Mouse (Mus musculus): ENCODE data around the gene Scn5a. TPM values are rescaled to one million over a fixed set of nuclear protein-coding genes. Genes with fewer than 3 reads are reported as not detected.

Gene Scn5a
- polyA plus RNA-seq, 1 experiment from 2014 or later, result 0.22 TPM

DNA sequence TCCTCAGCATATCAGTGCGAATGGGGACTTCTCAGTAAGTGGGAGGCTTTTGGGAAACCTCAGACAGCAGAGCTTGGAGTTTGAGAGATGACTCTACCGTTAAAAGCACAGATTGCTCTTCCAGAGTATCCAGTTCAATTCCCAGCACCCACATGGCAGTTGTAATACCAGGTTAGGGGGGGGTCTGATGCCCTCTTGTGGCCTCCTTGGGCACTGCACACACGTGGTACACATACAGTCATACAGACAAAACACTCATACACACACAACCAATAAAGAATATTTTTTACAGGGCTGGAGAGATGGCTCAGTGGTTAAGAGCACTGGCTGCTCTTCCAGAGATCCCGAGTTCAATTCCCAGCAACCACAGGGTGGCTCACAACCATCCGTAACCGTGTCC, 54.3 kb downstream of the Scn5a start:
- Histone ChIP-seq H3K9ac (ENCODE audit: low read depth, low read length) (no peak overlapping the region), H3K4me3 (ENCODE audit: low read depth, low read length) (no peak overlapping the region), H3K9me3 (ENCODE audit: control insufficient read depth, low read length) (no peaks in the 10 kb centered on the region), H3K27ac (ENCODE audit: low read depth, low read length) (no peak overlapping the region), H3K27me3 (ENCODE audit: control insufficient read depth, insufficient read depth, low read length) (no peaks in the 10 kb centered on the region), H3K4me1 (replicated peaks; ENCODE audit: control insufficient read depth, insufficient read depth, low read length) (no peaks in the 10 kb centered on the region), H3K36me3 (ENCODE audit: control insufficient read depth, insufficient read depth, low read length) (no peaks in the 10 kb centered on the region), H3K4me2 (replicated peaks; ENCODE audit: low read depth, low read length) (no peak overlapping the region)
- DNase-seq (ENCODE audit: low spot score), result no peak
- ATAC-seq (ENCODE audit: low FRiP score), result no peak
- 92% methylated on average over 6 of the region's 6 CpGs for WGBS

- H3K27ac ChIP-seq (ENCODE audit: low read depth, low read length), result no peak overlapping the region
- H3K9me3 ChIP-seq (ENCODE audit: control insufficient read depth, low read length), result no peaks in the 10 kb centered on the region
- H3K27me3 ChIP-seq (ENCODE audit: control insufficient read depth, insufficient read depth, low read length), result no peaks in the 10 kb centered on the region
- no peak overlapping the region for H3K4me3 ChIP-seq (ENCODE audit: low read depth, low read length)
- H3K36me3 ChIP-seq (ENCODE audit: control insufficient read depth, insufficient read depth, low read length), result no peaks in the 10 kb centered on the region
- H3K9ac ChIP-seq (ENCODE audit: low read depth, low read length), result no peak overlapping the region
- H3K4me2 ChIP-seq (replicated peaks; ENCODE audit: low read depth, low read length), result no peak overlapping the region
- no peaks in the 10 kb centered on the region for H3K4me1 ChIP-seq (replicated peaks; ENCODE audit: control insufficient read depth, insufficient read depth, low read length)
- no peak for ATAC-seq (ENCODE audit: low FRiP score)
- DNase-seq (ENCODE audit: low spot score), result no peak
- 92% methylated on average over 8 of the region's 8 CpGs for WGBS
These were observed 55.5 kb downstream of the Scn5a start for GRCm38 (mm10) chr9:119523301-119523700.

- Histone ChIP-seq H3K4me2 (replicated peaks; ENCODE audit: low read depth, low read length) (no peak overlapping the region), H3K9me3 (ENCODE audit: control insufficient read depth, low read length) (no peaks in the 10 kb centered on the region), H3K4me3 (ENCODE audit: low read depth, low read length) (no peak overlapping the region), H3K9ac (ENCODE audit: low read depth, low read length) (no peak overlapping the region), H3K27ac (ENCODE audit: low read depth, low read length) (no peak overlapping the region), H3K27me3 (ENCODE audit: control insufficient read depth, insufficient read depth, low read length) (no peaks in the 10 kb centered on the region), H3K36me3 (ENCODE audit: control insufficient read depth, insufficient read depth, low read length) (no peaks in the 10 kb centered on the region), H3K4me1 (replicated peaks; ENCODE audit: control insufficient read depth, insufficient read depth, low read length) (no peaks in the 10 kb centered on the region)
- 62% methylated on average over 23 of the region's 23 CpGs for WGBS
- no peak for ATAC-seq (ENCODE audit: low FRiP score)
- no peak for DNase-seq (ENCODE audit: low spot score)
These were observed 59.7 kb downstream of the Scn5a start for GRCm38 (mm10) chr9:119519116-119519515.

DNA sequence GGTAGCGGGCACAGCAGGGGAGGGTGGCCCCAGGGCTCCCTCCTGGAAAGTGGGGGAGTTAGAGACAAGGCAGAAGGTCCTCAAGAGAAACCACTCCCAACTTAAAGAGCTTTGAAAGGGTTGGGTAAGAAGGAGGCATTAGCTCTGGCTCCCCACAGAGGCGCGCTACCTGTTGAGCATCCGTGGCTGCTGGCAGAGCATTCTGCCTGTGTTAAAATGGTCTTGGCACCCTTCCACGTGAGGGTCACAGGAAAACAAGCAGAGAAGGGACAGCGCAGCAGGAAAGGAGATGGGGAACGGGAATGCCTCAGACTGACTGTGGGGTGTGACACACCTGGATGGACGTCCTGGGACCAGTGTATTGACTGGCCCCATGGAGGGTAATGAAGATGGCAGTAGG, 60.6 kb downstream of the Scn5a start:
- H3K4me1 ChIP-seq (replicated peaks; ENCODE audit: control insufficient read depth, insufficient read depth, low read length), result no peaks in the 10 kb centered on the region
- H3K9ac ChIP-seq (ENCODE audit: low read depth, low read length), result no peak overlapping the region
- ATAC-seq (ENCODE audit: low FRiP score) (no peak), DNase-seq (ENCODE audit: low spot score) (no peak)
- H3K36me3 ChIP-seq (ENCODE audit: control insufficient read depth, insufficient read depth, low read length), result no peaks in the 10 kb centered on the region
- no peak overlapping the region for H3K4me3 ChIP-seq (ENCODE audit: low read depth, low read length)
- WGBS, result 71% methylated on average over 8 of the region's 8 CpGs
- no peaks in the 10 kb centered on the region for H3K9me3 ChIP-seq (ENCODE audit: control insufficient read depth, low read length)
- no peak overlapping the region for H3K4me2 ChIP-seq (replicated peaks; ENCODE audit: low read depth, low read length)
- no peaks in the 10 kb centered on the region for H3K27me3 ChIP-seq (ENCODE audit: control insufficient read depth, insufficient read depth, low read length)
- H3K27ac ChIP-seq (ENCODE audit: low read depth, low read length), result no peak overlapping the region

DNA sequence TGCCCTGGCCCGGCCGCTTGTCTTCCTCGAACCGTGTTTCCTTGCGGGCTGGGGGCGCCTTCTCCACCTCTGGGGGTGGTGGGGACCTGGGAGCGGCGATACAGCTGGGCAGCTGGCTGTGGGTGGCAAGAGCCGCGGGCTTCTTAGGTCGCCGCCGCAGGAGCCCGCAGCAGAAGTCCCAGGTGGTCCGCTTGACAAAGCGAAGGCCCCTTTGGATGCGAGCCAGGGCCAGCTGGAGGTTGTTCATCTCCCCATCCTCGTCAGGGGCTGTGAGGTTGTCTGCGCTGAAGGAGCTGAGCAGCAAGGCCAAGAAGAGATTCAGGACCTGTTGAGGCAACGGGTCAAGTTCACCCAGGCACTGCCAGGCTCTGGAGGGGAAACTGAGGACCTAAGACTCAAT, 61.3 kb downstream of the Scn5a start:
- 43% methylated on average over 20 of the region's 20 CpGs for WGBS
- Histone ChIP-seq H3K9me3 (ENCODE audit: control insufficient read depth, low read length) (no peaks in the 10 kb centered on the region), H3K4me3 (ENCODE audit: low read depth, low read length) (no peak overlapping the region), H3K27ac (ENCODE audit: low read depth, low read length) (no peak overlapping the region), H3K9ac (ENCODE audit: low read depth, low read length) (no peak overlapping the region), H3K4me2 (replicated peaks; ENCODE audit: low read depth, low read length) (no peak overlapping the region), H3K36me3 (ENCODE audit: control insufficient read depth, insufficient read depth, low read length) (no peaks in the 10 kb centered on the region), H3K4me1 (replicated peaks; ENCODE audit: control insufficient read depth, insufficient read depth, low read length) (no peaks in the 10 kb centered on the region), H3K27me3 (ENCODE audit: control insufficient read depth, insufficient read depth, low read length) (no peaks in the 10 kb centered on the region)
- no peak for DNase-seq (ENCODE audit: low spot score)
- no peak for ATAC-seq (ENCODE audit: low FRiP score)

DNA sequence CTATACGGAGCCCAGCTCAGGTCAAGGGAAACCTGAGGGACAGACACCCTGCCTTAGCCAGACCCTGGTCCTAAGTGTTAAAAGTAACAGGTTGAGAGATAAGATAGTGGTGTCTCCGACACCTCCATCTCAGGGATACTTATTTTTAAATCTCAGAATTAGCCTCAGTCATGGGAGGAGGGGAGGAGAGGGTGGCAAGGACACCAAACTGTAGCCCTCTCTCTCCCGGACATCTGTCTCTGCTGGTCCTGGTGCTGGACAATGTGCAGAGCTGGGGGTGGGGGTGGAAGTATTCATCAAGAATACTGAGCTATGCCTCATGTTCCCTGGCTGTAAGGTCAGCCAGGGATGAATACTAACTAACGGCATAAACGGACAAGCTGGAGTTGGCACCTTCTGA, 62.0 kb downstream of the Scn5a start:
- Histone ChIP-seq H3K9me3 (ENCODE audit: control insufficient read depth, low read length) (no peaks in the 10 kb centered on the region), H3K4me2 (replicated peaks; ENCODE audit: low read depth, low read length) (no peak overlapping the region), H3K27ac (ENCODE audit: low read depth, low read length) (no peak overlapping the region), H3K4me3 (ENCODE audit: low read depth, low read length) (no peak overlapping the region), H3K27me3 (ENCODE audit: control insufficient read depth, insufficient read depth, low read length) (no peaks in the 10 kb centered on the region), H3K36me3 (ENCODE audit: control insufficient read depth, insufficient read depth, low read length) (no peaks in the 10 kb centered on the region), H3K9ac (ENCODE audit: low read depth, low read length) (no peak overlapping the region), H3K4me1 (replicated peaks; ENCODE audit: control insufficient read depth, insufficient read depth, low read length) (no peaks in the 10 kb centered on the region)
- no peak for ATAC-seq (ENCODE audit: low FRiP score)
- 69% methylated on average over 5 of the region's 5 CpGs for WGBS
- DNase-seq (ENCODE audit: low spot score), result no peak

GRCm38 (mm10) chr9:119515454-119515853, 63.4 kb downstream of the Scn5a start:
- no peak overlapping the region for H3K4me3 ChIP-seq (ENCODE audit: low read depth, low read length)
- H3K4me2 ChIP-seq (replicated peaks; ENCODE audit: low read depth, low read length), result no peak overlapping the region
- DNase-seq (ENCODE audit: low spot score), result no peak
- H3K9me3 ChIP-seq (ENCODE audit: control insufficient read depth, low read length), result no peaks in the 10 kb centered on the region
- no peak overlapping the region for H3K27ac ChIP-seq (ENCODE audit: low read depth, low read length)
- no peaks in the 10 kb centered on the region for H3K4me1 ChIP-seq (replicated peaks; ENCODE audit: control insufficient read depth, insufficient read depth, low read length)
- no peaks in the 10 kb centered on the region for H3K27me3 ChIP-seq (ENCODE audit: control insufficient read depth, insufficient read depth, low read length)
- no peak for ATAC-seq (ENCODE audit: low FRiP score)
- no peak overlapping the region for H3K9ac ChIP-seq (ENCODE audit: low read depth, low read length)
- H3K36me3 ChIP-seq (ENCODE audit: control insufficient read depth, insufficient read depth, low read length), result no peaks in the 10 kb centered on the region
- WGBS, result 83% methylated on average over 9 of the region's 9 CpGs

DNA sequence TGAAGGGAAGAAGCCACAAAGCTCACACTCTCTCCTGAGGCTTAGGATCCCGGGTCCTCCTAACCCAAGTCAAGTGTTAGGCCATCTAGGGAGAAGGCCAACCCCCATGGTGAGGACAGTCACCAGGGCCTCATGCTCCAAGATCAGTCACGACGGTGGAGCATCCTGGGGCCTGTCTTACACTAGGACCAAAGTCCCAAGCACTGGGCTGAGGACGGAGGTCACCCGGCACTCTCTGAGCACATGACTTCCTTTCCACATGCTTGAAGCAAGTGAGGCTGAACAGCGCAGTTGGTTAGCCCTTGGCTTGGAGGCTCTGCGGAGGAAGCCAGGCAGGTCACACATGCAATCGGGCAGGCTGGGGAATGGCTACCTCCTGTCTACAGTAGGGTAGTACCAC, 63.8 kb downstream of the Scn5a start:
- Histone ChIP-seq H3K4me2 (replicated peaks; ENCODE audit: low read depth, low read length) (no peak overlapping the region), H3K4me3 (ENCODE audit: low read depth, low read length) (no peak overlapping the region), H3K9me3 (ENCODE audit: control insufficient read depth, low read length) (no peaks in the 10 kb centered on the region), H3K27me3 (ENCODE audit: control insufficient read depth, insufficient read depth, low read length) (no peaks in the 10 kb centered on the region), H3K36me3 (ENCODE audit: control insufficient read depth, insufficient read depth, low read length) (no peaks in the 10 kb centered on the region), H3K4me1 (replicated peaks; ENCODE audit: control insufficient read depth, insufficient read depth, low read length) (no peaks in the 10 kb centered on the region), H3K9ac (ENCODE audit: low read depth, low read length) (no peak overlapping the region), H3K27ac (ENCODE audit: low read depth, low read length) (no peak overlapping the region)
- DNase-seq (ENCODE audit: low spot score) (no peak), ATAC-seq (ENCODE audit: low FRiP score) (no peak)
- 84% methylated on average over 8 of the region's 8 CpGs for WGBS

- Histone ChIP-seq H3K9ac (ENCODE audit: low read depth, low read length) (no peak overlapping the region), H3K27me3 (ENCODE audit: control insufficient read depth, insufficient read depth, low read length) (no peaks in the 10 kb centered on the region), H3K27ac (ENCODE audit: low read depth, low read length) (no peak overlapping the region), H3K36me3 (ENCODE audit: control insufficient read depth, insufficient read depth, low read length) (no peaks in the 10 kb centered on the region), H3K9me3 (ENCODE audit: control insufficient read depth, low read length) (no peaks in the 10 kb centered on the region), H3K4me1 (replicated peaks; ENCODE audit: control insufficient read depth, insufficient read depth, low read length) (no peaks in the 10 kb centered on the region), H3K4me3 (ENCODE audit: low read depth, low read length) (no peak overlapping the region), H3K4me2 (replicated peaks; ENCODE audit: low read depth, low read length) (no peak overlapping the region)
- ATAC-seq (ENCODE audit: low FRiP score), result no peak
- WGBS, result 86% methylated on average over 8 of the region's 8 CpGs
- no peak for DNase-seq (ENCODE audit: low spot score)
These were observed 65.0 kb downstream of the Scn5a start for GRCm38 (mm10) chr9:119513816-119514215.
